Mouse (Mus musculus): ENCODE measurements at regions not wholly inside any gene's neighbourhood (a gene's known extent, or its start where the extent isn't known, plus 50 kb on each side); places are given as distances from the start of the nearest gene placed in this dataset.
"Not testable (repeated sequence)": the region's sequence is repeated elsewhere in the genome, so short reads cannot be mapped to it uniquely, and the experiment has no call there.

DNA sequence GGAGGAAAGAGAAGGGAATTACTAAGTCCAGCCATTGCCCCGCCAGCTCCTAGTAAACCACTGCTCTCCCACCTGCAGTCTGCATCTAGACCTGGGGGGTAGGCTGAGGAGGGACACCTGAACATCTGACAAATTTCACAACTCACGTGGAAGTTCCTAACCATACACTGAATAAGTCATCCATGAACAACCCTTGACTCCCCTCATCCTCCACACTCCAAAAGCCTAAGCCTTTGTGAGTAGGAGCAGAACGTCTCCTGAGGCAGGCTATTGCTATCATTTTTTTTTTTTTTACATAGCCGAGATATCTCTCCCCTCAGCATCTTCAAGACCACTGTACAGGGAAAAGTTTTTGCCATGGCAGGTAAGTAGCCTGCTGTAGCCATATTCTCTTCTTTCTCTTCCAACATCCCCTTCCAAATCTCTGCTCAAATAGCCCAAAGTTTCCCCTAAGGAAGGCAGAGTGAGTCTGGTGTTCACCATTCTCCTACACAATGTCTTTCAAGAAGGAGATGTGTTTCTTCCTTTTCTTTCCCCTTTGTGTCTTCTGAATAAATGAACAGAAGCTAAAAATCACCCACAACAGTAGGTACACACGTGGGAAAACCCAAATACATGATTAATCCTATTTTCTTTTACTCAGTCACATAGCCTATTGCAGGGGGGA is 109.7 kb downstream of the A730009L09Rik start:
- in situ Hi-C loops (cut with MboI; ENCODE audit: low sequenced_read_pairs): no loop called here

DNA sequence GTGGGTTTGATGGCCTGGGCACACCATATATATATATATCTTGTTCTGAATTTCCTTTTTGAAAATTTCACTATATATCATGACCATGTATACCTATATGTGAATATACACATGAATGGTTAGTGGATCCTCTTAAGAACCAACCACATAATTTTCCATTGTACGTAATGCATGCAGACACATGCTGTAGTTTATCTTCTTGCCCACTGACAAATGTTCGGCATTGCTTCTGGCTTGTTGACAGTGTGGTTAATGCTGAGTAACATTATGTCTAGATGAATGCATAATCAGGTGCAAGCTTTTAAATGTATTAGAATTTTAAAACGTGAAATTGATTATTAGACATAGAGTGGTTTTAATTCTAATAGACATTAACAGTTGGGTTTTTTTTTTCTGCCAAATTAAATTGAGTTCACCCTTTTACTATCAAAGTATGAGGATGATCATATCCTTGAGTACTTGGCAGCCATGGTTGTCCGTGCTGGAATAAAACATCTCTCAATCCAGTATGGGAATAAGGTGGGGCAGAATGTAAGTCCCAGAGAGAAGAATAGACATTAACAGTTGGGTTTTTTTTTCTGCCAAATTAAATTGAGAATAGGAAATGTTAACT is 110.3 kb downstream of the A730009L09Rik start:
- in situ Hi-C loops (cut with MboI; ENCODE audit: low sequenced_read_pairs): no loop called here

DNA sequence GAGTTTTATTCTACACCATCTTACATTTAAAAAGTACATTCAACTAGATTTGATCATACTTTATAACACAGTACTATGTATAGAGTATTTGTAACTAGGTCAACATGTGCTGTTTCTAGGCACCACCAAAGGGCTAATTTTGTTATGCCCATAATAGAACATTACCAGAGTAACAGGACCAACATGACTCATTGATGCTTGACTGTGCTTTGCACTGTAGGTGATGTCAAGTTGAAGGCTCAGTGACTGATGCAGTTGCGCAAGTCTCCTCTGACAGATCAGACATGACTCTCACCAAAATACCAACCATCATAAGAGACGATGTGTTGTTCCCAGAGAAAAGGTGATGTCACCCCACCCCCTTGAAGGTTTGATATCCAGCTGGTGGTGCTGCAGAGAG is 108.5 kb downstream of the Mrpl39 start:
- in situ Hi-C loops (cut with MboI; ENCODE audit: low sequenced_read_pairs): no loop called here

DNA sequence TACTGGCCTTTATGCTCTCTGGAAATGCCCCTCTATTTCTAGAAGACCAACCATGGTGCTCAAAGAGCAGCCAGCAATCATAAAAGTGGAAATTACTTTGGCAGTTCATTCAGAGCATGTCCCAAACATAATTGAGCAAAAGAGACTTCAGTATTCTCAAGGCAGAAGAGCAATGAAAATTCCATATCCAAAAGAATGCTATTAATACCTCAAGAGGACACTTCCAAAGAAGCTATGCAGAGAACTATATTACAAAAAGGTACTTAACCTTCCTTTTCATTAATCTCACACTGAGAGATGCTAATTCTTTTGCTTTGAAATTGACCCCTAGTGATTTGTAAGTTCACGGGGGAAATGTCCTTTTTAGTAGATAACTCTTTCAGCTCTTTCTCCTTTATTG is 105.7 kb downstream of the Mrpl39 start:
- in situ Hi-C loops (cut with MboI; ENCODE audit: low sequenced_read_pairs): no loop called here

DNA sequence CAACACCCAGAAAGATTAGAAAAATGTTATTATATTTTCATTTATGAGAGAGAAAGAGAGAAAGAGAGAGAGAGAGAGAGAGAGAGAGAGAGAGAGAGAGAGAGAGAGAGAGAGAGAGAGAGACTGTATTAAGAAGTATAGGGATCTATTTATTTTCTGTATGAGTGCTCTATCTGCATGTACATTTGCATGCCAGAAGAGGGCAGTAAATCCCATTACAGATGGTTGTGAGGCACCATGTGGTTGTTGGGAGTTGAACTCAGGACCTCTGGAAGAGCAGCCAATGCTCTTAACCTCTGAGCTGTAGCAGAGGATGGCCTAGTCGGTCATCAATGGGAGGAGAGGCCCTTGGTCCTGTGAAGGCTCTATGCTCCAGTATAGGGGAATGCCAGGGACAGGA is 91.1 kb downstream of the Mrpl39 start:
- in situ Hi-C loops (cut with MboI; ENCODE audit: low sequenced_read_pairs): not testable (repeated sequence)

DNA sequence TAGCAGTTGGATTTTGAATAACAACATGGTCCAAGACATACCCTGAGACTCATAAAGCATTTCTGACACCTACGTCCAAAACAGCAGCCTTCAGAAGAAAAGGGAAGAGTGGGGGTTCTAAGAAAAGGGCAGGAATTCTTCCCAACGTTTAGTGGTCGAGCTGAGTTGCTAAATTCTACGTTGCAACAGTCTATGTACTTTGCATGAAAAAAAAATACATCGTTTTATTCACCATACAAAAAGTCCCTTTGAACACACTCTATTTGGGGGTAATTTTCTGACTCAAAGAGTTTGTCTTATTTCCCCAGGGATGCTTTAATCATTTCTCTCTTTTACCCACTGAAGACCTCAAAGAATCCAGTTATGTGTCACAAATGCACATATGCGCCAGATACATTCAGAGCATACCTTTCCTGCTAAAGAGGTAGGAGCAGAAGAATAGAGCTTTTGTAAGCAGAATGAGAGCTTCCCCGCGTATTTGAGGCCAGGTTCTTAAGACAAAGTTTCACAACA is 89.3 kb downstream of the Mrpl39 start:
- in situ Hi-C loops (cut with MboI; ENCODE audit: low sequenced_read_pairs): no loop called here

DNA sequence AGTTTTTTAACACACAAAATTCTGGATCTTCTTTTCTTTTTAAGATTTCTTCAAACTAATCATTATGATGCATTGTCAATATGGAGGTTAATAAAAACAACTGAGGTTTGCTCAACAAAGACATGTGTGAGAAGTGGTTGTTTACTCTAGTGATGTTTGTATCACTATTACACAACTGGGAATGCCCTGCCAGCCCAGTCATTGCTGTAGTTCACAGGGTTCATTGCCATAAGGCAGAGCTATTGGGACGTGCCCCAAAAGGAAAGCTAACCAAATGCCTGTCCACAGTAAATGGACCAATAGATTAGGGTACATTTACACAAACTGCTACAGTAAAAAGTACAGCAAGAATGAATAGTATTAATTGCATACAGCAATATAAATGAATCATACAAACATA is 84.9 kb downstream of the Mrpl39 start:
- in situ Hi-C loops (cut with MboI; ENCODE audit: low sequenced_read_pairs): no loop called here

DNA sequence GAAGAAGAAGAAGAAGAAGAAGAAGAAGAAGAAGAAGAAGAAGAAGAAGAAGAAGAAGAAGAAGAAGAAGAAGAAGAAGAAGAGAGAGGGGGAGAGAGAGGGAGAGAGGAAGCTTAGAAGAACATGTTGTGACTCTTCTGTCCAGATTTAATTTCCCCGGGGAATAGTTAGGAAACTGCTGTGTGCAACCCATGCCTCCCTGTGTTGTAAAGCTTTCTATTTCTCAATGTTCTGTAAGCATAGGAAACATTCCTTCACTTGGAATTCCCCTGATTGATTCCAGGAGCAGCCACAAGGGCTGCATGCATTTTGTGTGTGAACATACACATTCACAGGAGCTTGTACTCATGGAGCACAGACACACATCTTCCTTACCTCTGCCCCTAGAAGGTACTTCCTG is 81.7 kb downstream of the Mrpl39 start:
- in situ Hi-C loops (cut with MboI; ENCODE audit: low sequenced_read_pairs): no loop called here

DNA sequence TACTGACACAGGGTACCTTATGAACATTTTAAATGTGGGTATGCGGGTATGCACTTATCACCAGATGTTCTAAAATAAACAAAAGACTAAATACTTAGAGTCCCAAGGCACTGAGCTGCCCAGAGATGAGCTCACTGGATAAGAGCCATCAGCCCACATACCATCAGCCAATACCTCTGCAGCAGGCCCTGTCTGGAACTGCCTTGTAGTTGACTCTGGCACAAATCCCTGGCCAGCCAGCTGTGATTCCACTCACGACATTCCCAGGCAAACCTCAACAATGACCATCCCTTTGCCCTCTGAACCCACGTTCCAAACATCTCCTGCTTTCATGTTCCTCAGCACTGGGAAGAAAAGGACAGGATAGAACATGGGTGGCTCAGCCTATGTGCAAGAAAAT is 73.7 kb downstream of the Mrpl39 start:
- in situ Hi-C loops (cut with MboI; ENCODE audit: low sequenced_read_pairs): no loop called here

DNA sequence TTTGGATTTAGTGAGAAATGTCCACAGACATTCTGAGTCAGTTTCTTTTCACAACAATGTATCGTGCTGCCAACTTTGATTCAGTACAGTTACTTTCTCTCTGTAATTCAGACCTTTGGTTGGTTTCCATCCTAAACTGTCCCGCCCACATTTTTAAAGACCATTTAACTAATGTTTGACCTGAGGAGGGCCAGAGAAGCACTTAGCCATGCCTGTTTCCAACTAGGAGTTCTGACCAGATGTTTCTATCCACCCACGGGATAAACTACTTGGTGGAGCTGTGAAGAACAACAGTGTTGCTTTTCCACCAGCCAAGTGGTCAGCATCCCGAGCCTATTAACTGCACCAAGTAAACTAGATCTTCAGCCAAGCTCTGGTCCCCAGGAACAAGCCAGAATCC is 72.0 kb downstream of the Mrpl39 start:
- in situ Hi-C loops (cut with MboI; ENCODE audit: low sequenced_read_pairs): no loop called here
